Mouse (Mus musculus) kidney, adult 2 months (tissue): ENCODE data around the gene Ube2ql1.

ENCODE experiments used
- CTCF ChIP-seq: fragments of 200-500 bp; conservative IDR thresholded peaks from 2 replicates; pipeline ENCODE4 v1.5.1; 2011; ENCODE audit warnings: low read depth, mild to moderate bottlenecking, control low read depth, low read length, moderate library complexity, mixed read lengths; ENCODE audit not compliant: insufficient read depth, insufficient read length
- POLR2A ChIP-seq: fragments of 200-500 bp; IDR thresholded peaks from one replicate; pipeline ENCODE4 v1.6.1; 2011; ENCODE audit warnings: low read depth, low read length, control low read depth

DNA sequence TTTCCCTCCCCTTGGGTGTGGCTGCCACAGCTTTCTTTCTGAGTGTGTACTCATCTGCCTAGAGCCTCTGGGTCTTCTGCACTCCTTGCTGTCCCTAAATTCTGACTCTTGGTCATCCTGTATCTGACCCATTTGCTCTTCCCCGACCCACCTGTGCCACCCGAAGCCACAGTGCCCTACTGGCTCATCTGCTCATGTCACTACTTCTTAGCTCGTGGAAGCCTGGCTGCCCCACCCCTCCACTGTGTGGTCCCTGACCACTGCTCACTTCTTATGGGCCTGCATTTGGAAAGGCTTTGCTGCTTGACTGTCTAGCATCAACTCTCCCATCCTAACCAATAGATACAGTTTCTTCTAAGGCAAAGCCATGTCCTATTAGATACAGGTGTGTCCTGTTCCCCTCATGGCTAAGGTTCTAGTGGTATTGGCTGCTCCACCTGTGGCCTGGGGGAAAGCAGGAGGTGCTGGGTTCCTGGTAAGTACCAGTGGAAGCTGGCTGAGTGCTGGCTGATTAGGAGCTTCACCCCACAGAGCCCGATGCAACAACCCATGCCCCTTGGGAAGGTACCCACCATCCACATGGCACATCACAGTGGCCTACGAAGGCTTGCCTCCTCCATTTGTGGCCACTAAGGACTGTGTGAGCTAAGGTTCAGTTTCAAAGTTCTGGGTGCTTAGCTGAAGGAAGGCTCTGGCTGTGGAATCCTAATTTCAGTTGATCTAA lies 66.3 kb downstream of the Ube2ql1 start:
- TF ChIP-seq POLR2A, result no peak
- no peak for TF ChIP-seq CTCF
